Mouse (Mus musculus) liver, postnatal 0 days (tissue): ENCODE data around the gene Rasal1.

Experiments
- CTCF ChIP-seq: sonication (generic); IDR thresholded peaks from 2 replicates; pipeline ENCODE4 v1.5.1; 2016; ENCODE audit warnings: antibody characterized with exemption, low read depth
- EP300 ChIP-seq: IDR thresholded peaks from 2 replicates; pipeline ENCODE4 v1.6.1; 2016; ENCODE audit warnings: antibody characterized with exemption, low read depth, mild to moderate bottlenecking

DNA sequence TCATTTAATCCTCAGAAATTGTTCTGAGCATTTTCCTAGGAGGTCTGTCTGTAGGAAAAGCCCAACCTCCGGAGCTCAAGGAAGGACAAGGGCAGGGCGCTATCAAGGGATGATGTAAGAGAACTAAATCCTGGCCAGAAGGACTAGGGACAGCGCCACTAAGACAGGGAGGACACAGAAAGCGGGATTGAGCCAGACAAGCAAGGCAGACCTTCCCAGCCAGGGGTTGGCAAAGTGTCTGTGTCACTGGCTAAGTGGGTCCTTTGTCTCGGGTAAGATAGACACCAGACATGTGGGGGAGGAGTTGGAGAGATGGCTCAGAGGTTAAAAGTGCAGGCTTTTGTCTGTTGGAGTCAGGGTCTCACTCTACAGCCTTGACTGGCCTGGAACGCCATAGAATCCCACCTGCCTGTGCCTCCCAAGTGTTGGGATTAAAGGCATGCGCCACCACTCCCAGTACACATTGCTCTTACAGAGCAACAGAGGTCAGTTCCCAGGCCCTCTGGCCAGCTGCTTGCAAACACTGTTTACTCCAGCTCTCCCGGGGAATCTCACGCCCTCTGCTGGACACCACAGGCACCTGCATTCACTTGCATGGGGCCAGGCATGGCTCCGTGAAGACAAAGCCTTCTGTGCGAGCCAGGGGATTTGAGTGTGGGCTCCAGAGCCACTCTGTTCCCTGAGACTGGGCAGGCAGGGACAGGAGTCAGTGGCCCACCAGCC, 47.5 kb upstream of the Rasal1 start:
- peak; percentile 88 for TF ChIP-seq CTCF
- no peak for TF ChIP-seq EP300
